Mouse (Mus musculus) testis, postnatal 10 days (tissue): ENCODE measurements around the gene Tex9.
A peak's percentile ranks its signal among the peaks of the same experiment; 100 is the strongest.

Experiments used
- DNase-seq: peaks from one replicate; pipeline ENCODE4 v3.0.0; 2021; ENCODE audit warnings: low spot score

Gene Tex9

GRCm38 (mm10) chr9:72479276-72479675, 12.7 kb downstream of the Tex9 start:
- DNase-seq: no peak

GRCm38 (mm10) chr9:72477306-72477705, 14.7 kb downstream of the Tex9 start:
- no peak for DNase-seq

GRCm38 (mm10) chr9:72475511-72475910, 16.5 kb downstream of the Tex9 start:
- no peak for DNase-seq

GRCm38 (mm10) chr9:72469851-72470250, 22.2 kb downstream of the Tex9 start:
- DNase-seq: no peak

GRCm38 (mm10) chr9:72468616-72469015, 23.4 kb downstream of the Tex9 start:
- no peak for DNase-seq

- DNase-seq: no peak
Measured at GRCm38 (mm10) chr9:72467551-72468407, 24.2 kb downstream of the Tex9 start.

- no peak for DNase-seq
Measured at GRCm38 (mm10) chr9:72465754-72466181, 26.2 kb downstream of the Tex9 start.

GRCm38 (mm10) chr9:72464806-72465205, 27.2 kb downstream of the Tex9 start:
- DNase-seq: no peak

- DNase-seq: no peak
Measured at GRCm38 (mm10) chr9:72462427-72462826, 29.6 kb downstream of the Tex9 start.

- DNase-seq: no peak
Measured at GRCm38 (mm10) chr9:72460767-72461166, 31.2 kb downstream of the Tex9 start.

GRCm38 (mm10) chr9:72459703-72460102, 32.3 kb downstream of the Tex9 start:
- no peak for DNase-seq

GRCm38 (mm10) chr9:72458233-72458632, 33.8 kb downstream of the Tex9 start:
- peak; percentile 75 for DNase-seq

GRCm38 (mm10) chr9:72456374-72456773, 35.6 kb downstream of the Tex9 start:
- DNase-seq: no peak

GRCm38 (mm10) chr9:72454281-72454680, 37.7 kb downstream of the Tex9 start:
- DNase-seq: peak; percentile 10

- DNase-seq: peak; percentile 25
Measured at GRCm38 (mm10) chr9:72451111-72451510, 40.9 kb downstream of the Tex9 start.

- peak; percentile 26 for DNase-seq
Measured at GRCm38 (mm10) chr9:72450363-72450762, 41.6 kb downstream of the Tex9 start.

GRCm38 (mm10) chr9:72449841-72450240, 42.2 kb downstream of the Tex9 start:
- DNase-seq: peak; percentile 7

GRCm38 (mm10) chr9:72449367-72449766, 42.6 kb downstream of the Tex9 start:
- DNase-seq: peak; percentile 38

- DNase-seq: peak; percentile 82
Measured at GRCm38 (mm10) chr9:72448026-72448425, 44.0 kb downstream of the Tex9 start.

- no peak for DNase-seq
Measured at GRCm38 (mm10) chr9:72441927-72442715, 49.9 kb downstream of the Tex9 start.

- no peak for DNase-seq
Measured at GRCm38 (mm10) chr9:72440948-72441926, 50.8 kb downstream of the Tex9 start.

- DNase-seq: no peak
Measured at GRCm38 (mm10) chr9:72440358-72440757, 51.7 kb downstream of the Tex9 start.
